Mouse (Mus musculus) 3T3-L1 (cell line): ENCODE results near the gene Smok3c.
"Not testable (repeated sequence)": the region's sequence is repeated elsewhere in the genome, so short reads cannot be mapped to it uniquely, and the experiment has no call there.

ENCODE experiments used
- DNase-seq: peaks from one replicate; pipeline ENCODE4 v3.0.0-alpha.2; 2015; ENCODE audit warnings: low read depth, low spot score

Gene Smok3c

DNA sequence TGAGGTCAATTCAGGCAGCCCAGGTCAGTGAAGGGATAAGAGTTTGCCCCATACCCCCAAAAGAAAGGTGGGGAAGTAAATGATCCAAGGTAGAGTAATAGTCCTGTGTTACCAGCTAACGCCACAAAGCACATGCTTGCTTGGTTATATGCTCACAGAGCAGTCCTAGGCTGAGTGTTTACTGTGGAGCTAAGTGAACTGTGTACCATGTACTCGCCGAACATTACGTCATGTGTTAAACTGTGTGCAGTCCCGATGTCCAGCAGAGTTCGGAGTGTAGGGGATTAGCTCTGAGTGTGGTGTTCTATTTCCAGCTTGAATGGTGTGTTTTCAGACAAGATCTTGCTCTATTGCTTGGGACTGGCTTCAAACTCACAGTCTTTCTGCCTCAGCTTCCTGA is 41.5 kb downstream of the Smok3c start:
- DNase-seq = no peak

DNA sequence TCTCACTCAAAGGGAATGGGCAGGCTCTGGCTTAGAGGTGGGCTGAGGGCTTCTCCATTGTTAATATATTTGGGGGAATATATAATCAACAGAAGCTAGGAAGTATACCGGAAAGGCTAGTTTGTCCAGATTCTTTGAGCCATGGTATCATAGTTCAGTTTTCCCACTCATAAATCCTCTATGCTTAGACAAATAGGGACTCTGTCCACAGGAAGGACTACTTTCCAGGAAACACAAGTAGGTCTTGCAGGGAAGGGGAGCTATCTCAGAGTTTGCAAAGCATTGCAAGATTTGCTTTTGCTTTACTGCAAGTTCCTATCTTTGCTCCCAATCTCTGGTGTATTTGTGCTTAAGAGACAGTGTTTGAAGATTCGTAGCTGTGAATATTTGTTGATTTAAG is 52.0 kb downstream of the Smok3c start:
- no peak for DNase-seq

DNA sequence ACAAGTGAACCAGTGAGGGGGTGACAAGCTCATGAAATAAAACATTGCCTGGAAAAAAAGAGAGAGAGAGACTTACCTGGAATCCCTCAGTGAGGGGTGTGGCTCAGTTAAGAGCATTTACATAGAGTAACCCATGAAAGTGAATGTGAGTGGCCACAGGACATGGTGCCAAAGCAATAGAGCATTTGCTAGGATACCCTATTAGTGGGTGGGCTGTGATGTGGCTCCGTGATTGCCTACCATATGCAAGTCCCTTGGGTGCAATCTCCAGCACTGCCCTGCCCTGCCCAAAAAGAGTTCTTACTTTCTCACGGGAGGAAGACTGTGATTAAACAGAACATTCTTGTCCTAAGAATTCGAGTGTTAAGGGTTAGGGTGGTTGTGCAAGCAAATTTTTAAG is 54.1 kb downstream of the Smok3c start:
- no peak for DNase-seq

DNA sequence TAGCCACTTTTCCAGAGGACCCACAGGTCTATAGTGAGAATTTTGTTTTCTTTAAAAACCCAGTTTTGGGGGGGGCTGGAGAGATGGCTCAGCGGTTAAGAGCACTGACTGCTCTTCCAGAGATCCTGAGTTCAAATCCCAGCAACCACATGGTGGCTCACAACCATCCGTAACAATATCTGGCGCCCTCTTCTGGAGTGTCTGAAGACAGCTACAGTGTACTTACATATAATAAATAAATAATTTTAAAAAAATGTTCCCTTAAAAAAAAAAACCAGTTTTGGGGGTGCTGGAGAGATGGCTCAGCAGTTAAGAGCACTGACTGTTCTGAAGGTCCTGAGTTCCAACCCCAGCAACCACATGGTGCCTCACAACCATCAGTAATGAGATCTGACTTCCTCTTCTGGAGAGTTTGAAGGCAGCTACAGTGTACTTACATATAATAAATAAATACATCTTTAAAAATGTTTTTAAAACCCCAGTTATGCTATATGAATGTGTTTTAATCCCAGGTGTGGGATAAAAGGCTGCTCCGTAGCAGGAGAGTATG is 56.9 kb downstream of the Smok3c start:
- not testable (repeated sequence) for DNase-seq
